Mouse (Mus musculus) lung, embryonic 15.5 days (tissue): ENCODE measurements at regions not wholly inside any gene's neighbourhood (a gene's known extent, or its start where the extent isn't known, plus 50 kb on each side); places are given as distances from the start of the nearest gene placed in this dataset.

ENCODE experiments used
- ATAC-seq: fragments of 200-750 bp; cut with Nextera tagmentation; 2 replicates; pipeline ENCODE4 v1.8.0; 2017; ENCODE audit warnings: moderate number of reproducible peaks, borderline replicate concordance; ENCODE audit not compliant: low FRiP score, low TSS enrichment; ENCODE audit errors: extremely low read depth
- H3K27ac ChIP-seq: fragments of 300-500 bp; sonication (generic); 2 replicates; pipeline ENCODE4 v1.5.1; 2015; ENCODE audit warnings: moderate library complexity, mild to moderate bottlenecking, inconsistent platforms
- H3K27me3 ChIP-seq: fragments of 300-500 bp; sonication (generic); 2 replicates; pipeline ENCODE4 v1.6.1; 2015; ENCODE audit warnings: inconsistent platforms
- H3K36me3 ChIP-seq: fragments of 300-500 bp; sonication (generic); 2 replicates; pipeline ENCODE4 v1.6.1; 2015; ENCODE audit warnings: inconsistent platforms
- H3K4me1 ChIP-seq: fragments of 300-500 bp; sonication (generic); 2 replicates; pipeline ENCODE4 v1.6.1; 2015; ENCODE audit warnings: inconsistent platforms
- H3K4me2 ChIP-seq: fragments of 300-500 bp; sonication (generic); 2 replicates; pipeline ENCODE4 v1.6.1; 2015; ENCODE audit warnings: inconsistent platforms, mild to moderate bottlenecking, moderate library complexity
- H3K4me3 ChIP-seq: fragments of 300-500 bp; sonication (generic); 2 replicates; pipeline ENCODE4 v1.5.1; 2015; ENCODE audit warnings: mild to moderate bottlenecking, inconsistent platforms
- H3K9ac ChIP-seq: fragments of 300-500 bp; sonication (generic); 2 replicates; pipeline ENCODE4 v1.6.1; 2015; ENCODE audit warnings: inconsistent platforms
- H3K9me3 ChIP-seq: fragments of 300-500 bp; sonication (generic); 2 replicates; pipeline ENCODE4 v1.6.1; 2016; ENCODE audit warnings: inconsistent platforms
- WGBS: fragments of 180-500 bp; shearing (Covaris S2); methylation state at CpG from one replicate; pipeline ENCODE4 v1.1.7; 2015; 5-methylcytosine and 5-hydroxymethylcytosine counted together

DNA sequence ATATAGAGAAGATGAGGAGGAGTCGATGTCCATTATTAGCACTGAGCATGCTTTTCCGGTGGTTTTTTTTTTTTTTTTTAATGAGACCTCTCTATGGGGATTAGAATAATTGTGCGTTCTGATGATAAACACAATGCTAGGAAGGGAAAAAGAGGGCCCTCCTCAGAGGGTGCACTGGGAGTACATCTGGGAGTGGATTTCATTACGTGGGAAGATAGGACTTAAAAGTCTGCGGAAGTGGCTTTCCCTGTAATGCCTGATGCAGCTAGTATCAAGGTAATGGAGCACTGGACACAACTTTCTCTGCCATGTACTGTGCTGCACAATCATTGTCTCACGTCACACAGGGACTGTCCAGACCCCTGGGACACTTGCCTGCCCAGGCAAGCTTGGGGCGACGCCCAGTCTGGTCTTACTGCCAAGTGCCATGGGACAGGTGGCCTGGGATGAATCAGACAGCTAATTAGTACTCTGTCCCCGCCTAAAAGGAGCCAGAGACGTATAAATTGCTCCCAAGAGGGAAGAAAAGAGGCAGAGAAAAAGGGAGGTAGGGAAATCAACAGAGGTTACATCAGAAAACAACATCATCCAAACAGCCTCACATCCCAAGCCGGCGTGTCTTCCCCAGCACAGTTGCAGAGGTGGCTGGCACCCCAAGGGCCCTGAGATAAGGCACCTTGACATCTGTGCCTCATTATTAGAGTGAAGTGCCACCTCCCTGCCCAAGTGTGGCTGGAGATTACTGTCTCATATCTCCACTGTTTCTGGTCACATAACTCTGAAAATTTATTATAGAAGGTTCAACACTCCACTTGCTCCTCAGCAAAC lies 86.0 kb upstream of the Ncam1 start:
- H3K4me1 ChIP-seq = no peaks in the 10 kb centered on the region
- ATAC-seq = no peak
- H3K9ac ChIP-seq = no peak overlapping the region
- H3K9me3 ChIP-seq = no peaks in the 10 kb centered on the region
- H3K4me3 ChIP-seq = no peak overlapping the region
- no peaks in the 10 kb centered on the region for H3K36me3 ChIP-seq
- WGBS = 69% methylated on average over 12 of the region's 12 CpGs
- H3K4me2 ChIP-seq = no peak overlapping the region
- H3K27me3 ChIP-seq = no peaks in the 10 kb centered on the region
- no peak overlapping the region for H3K27ac ChIP-seq

DNA sequence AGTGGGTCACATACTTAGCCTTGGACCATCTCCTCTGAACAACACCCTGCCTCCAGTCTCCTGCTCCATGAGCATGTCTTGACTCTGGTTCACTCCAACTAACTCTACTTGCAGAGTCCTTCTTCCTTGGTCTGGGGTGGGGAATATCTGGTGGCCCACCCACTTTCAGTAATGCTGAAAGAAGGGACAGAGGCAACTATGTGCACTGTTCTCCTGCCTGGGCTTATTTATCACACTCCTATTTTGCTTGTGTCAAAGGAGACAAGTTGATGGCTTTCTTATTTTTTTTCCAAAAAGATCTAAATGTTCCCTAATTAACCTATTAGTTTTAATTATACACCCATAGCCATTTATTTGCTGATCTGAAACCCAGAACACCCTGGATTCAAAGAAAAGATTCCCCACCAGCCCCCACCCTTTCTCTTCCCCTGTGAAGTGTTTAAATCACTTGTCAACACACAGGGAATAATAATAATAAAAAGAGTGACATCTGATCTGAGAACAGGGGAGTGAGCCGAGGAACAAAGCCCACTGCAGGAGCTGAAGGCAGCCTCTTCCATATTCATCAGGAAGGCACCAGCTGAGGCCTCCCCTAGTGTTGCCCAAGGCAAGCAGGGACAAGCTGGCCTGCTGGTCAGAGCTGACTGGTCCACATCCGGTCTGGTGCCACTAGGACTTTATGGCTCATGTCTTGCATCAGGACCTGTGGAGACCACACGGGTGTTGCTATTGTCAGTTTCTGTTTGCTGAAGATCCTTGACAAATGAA lies 80.8 kb upstream of the Ncam1 start:
- no peaks in the 10 kb centered on the region for H3K27me3 ChIP-seq
- no peak overlapping the region for H3K4me3 ChIP-seq
- no peaks in the 10 kb centered on the region for H3K9me3 ChIP-seq
- WGBS = 37% methylated on average over 3 of the region's 3 CpGs
- H3K36me3 ChIP-seq = no peaks in the 10 kb centered on the region
- H3K4me2 ChIP-seq = no peak overlapping the region
- no peak overlapping the region for H3K27ac ChIP-seq
- ATAC-seq = no peak
- H3K9ac ChIP-seq = no peak overlapping the region
- H3K4me1 ChIP-seq = no peaks in the 10 kb centered on the region

DNA sequence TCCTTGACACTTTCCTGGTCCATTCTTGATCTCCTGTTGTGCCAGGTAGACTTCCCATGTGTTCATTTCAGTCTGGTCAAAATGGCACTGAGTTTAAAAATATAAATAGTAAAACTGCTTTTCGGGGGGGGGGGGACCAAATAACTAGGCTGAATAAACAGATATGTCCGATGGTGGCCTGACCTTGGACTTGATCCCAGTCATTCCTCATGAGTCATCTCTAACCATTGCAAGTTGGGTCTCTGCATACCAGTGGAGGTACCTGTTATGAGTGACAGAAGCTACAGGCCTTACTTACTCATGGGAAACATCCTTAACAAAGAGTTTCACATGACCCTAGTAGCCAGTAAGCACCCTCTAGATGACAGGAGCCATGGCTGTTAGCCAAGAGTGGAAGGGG lies 76.2 kb upstream of the Ncam1 start:
- Histone ChIP-seq H3K27ac (no peak overlapping the region), H3K9me3 (no peaks in the 10 kb centered on the region), H3K36me3 (no peaks in the 10 kb centered on the region), H3K9ac (no peak overlapping the region), H3K4me3 (no peak overlapping the region), H3K4me1 (no peaks in the 10 kb centered on the region), H3K4me2 (no peak overlapping the region), H3K27me3 (no peaks in the 10 kb centered on the region)
- WGBS = 67% methylated on average over 2 of the region's 2 CpGs
- ATAC-seq = no peak

DNA sequence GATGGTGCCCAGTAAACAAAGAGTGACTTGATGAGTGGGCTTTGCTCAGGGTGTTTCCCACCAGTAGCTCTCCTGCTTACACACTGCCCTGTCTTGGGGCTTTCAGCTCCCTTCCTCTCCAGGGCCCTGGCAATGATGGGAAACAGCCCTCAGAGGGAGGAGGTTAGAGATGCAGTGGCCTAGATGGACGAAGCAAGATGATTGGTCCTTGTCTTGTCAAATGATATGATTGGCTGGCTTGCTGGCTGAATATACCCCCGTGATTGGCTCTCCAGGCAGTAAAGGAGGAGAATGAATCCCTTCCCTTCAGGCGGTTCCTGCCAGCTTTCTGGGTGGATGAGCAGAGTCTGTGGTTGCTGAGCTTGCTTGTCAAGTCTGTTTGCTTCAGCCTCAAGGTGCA lies 74.8 kb upstream of the Ncam1 start:
- H3K36me3 ChIP-seq = no peaks in the 10 kb centered on the region
- no peaks in the 10 kb centered on the region for H3K4me1 ChIP-seq
- H3K9me3 ChIP-seq = no peaks in the 10 kb centered on the region
- no peak overlapping the region for H3K4me3 ChIP-seq
- ATAC-seq = peak; percentile 81
- H3K27me3 ChIP-seq = no peaks in the 10 kb centered on the region
- WGBS = 9% methylated on average over 3 of the region's 3 CpGs
- H3K27ac ChIP-seq = no peak overlapping the region
- H3K9ac ChIP-seq = no peak overlapping the region
- no peak overlapping the region for H3K4me2 ChIP-seq

DNA sequence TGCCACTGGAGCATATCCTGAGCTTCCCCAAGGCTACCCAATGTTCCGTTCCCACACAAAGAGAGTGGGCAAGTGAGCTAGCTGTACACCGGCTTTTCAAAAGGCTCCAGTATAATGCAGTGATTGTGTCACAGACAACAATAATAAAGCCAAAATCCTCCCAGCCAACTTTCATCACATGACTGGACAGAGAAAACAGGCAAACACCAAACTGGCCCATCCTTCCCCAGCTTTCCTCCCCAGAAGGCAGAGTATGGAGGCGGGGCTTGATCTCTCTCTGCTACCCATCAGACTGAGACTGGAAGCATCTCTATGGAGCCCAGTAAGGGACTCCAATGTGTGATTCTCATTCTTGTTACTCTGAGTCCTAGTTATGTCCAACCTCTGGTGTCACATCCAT lies 52.8 kb upstream of the Ncam1 start:
- 84% methylated on average over 3 of the region's 3 CpGs for WGBS
- ATAC-seq = no peak

DNA sequence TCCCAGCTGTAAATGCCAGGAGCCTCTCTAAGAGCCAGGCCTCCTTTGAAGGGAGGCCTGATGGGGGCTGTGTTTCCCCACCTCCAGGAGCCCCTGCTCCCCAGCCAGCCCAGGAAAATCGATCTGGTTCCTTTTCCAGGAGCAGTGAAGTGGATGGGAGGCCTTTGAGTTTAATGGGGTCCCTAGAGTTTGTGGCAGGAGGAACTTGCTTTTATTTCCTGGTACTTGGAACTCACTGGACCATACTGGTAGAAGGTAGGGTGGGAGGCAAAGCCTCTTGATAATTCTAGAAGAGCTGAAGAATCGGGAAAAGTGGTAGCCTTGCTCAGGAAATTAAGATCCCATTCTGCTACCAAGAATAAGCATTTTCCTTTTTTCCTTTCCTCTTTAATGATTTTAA lies 50.7 kb upstream of the Ncam1 start:
- H3K4me1 ChIP-seq = no peaks in the 10 kb centered on the region
- no peak for ATAC-seq
- H3K27me3 ChIP-seq = no peaks in the 10 kb centered on the region
- H3K9ac ChIP-seq = no peak overlapping the region
- no peak overlapping the region for H3K27ac ChIP-seq
- WGBS = 41% methylated on average over 2 of the region's 2 CpGs
- H3K36me3 ChIP-seq = no peaks in the 10 kb centered on the region
- H3K9me3 ChIP-seq = no peaks in the 10 kb centered on the region
- H3K4me3 ChIP-seq = no peak overlapping the region
- no peak overlapping the region for H3K4me2 ChIP-seq

More for the DNA sequence above, 52.8 kb upstream of the Ncam1 start:
- H3K27me3 ChIP-seq = no peaks in the 10 kb centered on the region
- H3K4me3 ChIP-seq = no peak overlapping the region
- no peaks in the 10 kb centered on the region for H3K9me3 ChIP-seq
- no peaks in the 10 kb centered on the region for H3K4me1 ChIP-seq
- H3K27ac ChIP-seq = no peak overlapping the region
- no peak overlapping the region for H3K9ac ChIP-seq
- H3K4me2 ChIP-seq = no peak overlapping the region
- no peaks in the 10 kb centered on the region for H3K36me3 ChIP-seq

DNA sequence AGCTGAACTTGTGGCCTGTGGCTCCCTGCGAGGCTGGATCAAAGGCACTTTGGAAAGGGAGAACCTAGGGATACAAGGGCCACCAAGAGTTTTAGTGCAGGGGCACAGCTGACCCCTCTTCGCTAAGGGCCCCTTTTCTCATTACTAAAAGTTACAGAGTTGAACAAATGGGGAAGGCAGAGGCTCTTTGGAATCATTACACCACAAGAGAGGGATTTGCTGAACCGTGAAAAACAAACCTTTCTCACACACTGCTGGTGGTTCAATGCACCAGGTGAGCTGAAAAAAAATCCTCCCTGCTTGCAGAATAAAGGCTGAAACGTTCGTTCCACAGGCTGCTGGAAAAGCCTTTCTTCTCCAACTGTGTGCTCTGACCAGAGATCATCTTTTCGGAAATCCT lies 50.2 kb upstream of the Ncam1 start:
- WGBS = 15% methylated on average over 6 of the region's 6 CpGs
- Histone ChIP-seq H3K4me3 (no peak overlapping the region), H3K4me2 (no peak overlapping the region), H3K9ac (no peak overlapping the region), H3K9me3 (no peaks in the 10 kb centered on the region), H3K4me1 (no peaks in the 10 kb centered on the region), H3K27me3 (no peaks in the 10 kb centered on the region), H3K36me3 (no peaks in the 10 kb centered on the region), H3K27ac (no peak overlapping the region)
- no peak for ATAC-seq
